Mouse (Mus musculus) brown adipose tissue, adult 24 weeks (tissue): ENCODE measurements around the gene Gm44790. TPM values are rescaled to one million over a fixed set of nuclear protein-coding genes. Genes with fewer than 3 reads are reported as not detected.

Source experiments
- H3K27ac ChIP-seq: fragments of 200-500 bp; replicated peaks from 2 replicates; pipeline ENCODE4 v1.5.1; 2012; ENCODE audit warnings: low read depth, mild to moderate bottlenecking, low read length
- H3K4me1 ChIP-seq: fragments of 200-500 bp; 2 replicates; pipeline ENCODE4 v1.6.1; 2012; ENCODE audit warnings: low read length, mixed read lengths; ENCODE audit not compliant: control insufficient read depth, insufficient read depth, insufficient read length
- H3K4me3 ChIP-seq: fragments of 200-500 bp; 2 replicates; pipeline ENCODE4 v1.5.1; 2012; ENCODE audit warnings: low read depth, mild to moderate bottlenecking, low read length, moderate library complexity; ENCODE audit not compliant: insufficient read depth
- polyA plus RNA-seq: library from polyadenylated mRNA; stranded (reverse); fragments of >200 nt; gene quantifications from 2 replicates; pipeline ENCODE4 v1.2.4, GENCODE M21; 2012; ENCODE audit not compliant: missing spikeins, insufficient read depth, insufficient read length

Gene Gm44790
- polyA plus RNA-seq, 1 experiment, result not detected

- no peaks in the 10 kb centered on the region; the same call in 1 of the 2 replicates for H3K4me1 ChIP-seq
- peak within 1 kb of the TSS; percentile 91 for H3K4me3 ChIP-seq
- peak within 1 kb of the TSS; percentile 100 for H3K27ac ChIP-seq
These were observed 12.0 kb downstream of the Gm44790 start, which contains the start of gene C87436 for GRCm38 (mm10) chr6:86438272-86439118. C87436 (plus strand) TSS chr6:86438374.

- H3K27ac ChIP-seq, result peak overlapping the region; percentile 72
- H3K4me1 ChIP-seq, result no peaks in the 10 kb centered on the region; the same call in 1 of the 2 replicates
- peak overlapping the region; percentile 91 for H3K4me3 ChIP-seq
These were observed 12.7 kb downstream of the Gm44790 start for GRCm38 (mm10) chr6:86439119-86439496.

DNA sequence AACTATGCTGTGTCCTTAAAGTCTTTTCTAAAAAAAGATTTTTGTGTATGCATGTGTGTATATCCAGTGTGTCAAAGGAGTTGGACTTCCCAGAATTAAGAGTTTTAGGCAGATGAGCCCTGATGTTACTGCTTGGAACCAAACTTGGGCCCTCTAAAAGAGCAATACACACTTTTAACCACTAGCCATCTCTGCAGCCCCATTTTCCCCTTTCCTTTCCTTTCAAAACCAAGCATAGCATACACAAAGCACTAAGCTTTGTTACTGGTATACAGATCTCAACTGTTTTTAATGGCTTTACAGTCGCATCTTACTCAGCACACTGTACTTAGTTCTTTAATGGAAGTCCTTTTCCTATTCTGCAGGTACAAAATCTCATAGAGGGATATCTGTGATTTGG, 13.1 kb downstream of the Gm44790 start:
- 0 out of 2 replicates have a peak overlapping the region, but pooled peaks have one; percentile 16 for H3K4me3 ChIP-seq
- H3K4me1 ChIP-seq, result no peaks in the 10 kb centered on the region; the same call in 1 of the 2 replicates
- H3K27ac ChIP-seq, result no peak overlapping the region

DNA sequence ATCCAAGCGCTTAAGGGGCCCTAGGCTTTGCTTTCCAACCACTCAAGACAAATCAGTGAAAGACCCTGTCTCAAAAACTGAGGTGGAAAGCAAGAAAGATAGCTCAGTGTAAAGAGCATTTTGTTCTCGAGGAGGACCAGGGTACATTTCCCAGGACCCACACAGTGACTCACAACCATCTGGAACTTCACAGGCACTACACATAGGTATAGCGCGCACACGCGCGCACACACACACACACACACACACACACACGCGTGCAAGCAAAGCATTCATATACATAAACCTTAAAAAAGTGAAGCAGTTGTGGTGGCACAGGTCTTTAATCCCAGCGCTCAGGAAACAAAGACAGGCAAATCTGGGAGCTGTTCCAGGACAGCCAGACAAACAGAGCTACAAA, 15.1 kb downstream of the Gm44790 start:
- Histone ChIP-seq H3K27ac (no peak overlapping the region), H3K4me1 (no peaks in the 10 kb centered on the region; the same call in 1 of the 2 replicates), H3K4me3 (no peak overlapping the region)

DNA sequence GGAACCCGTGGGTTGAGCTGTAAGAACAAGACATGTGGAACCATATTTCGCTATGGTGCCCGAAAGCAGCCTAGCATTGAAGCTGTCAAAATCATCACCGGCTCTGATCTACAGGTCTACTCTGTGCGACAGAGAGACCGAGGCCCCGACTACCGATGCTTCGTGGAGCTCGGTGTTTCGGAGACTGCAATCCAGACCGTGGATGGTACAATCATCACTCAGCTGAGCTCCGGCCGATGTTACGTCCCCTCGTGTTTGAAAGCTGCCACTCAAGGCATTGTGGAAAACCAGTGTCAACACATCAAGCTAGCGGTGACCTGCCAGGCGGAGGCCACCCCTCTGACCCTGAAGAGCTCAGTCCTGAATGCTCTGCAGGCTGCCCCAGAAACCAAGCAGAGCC, 19.1 kb downstream of the Gm44790 start:
- Histone ChIP-seq H3K4me1 (no peaks in the 10 kb centered on the region), H3K4me3 (no peak overlapping the region), H3K27ac (no peak overlapping the region)

DNA sequence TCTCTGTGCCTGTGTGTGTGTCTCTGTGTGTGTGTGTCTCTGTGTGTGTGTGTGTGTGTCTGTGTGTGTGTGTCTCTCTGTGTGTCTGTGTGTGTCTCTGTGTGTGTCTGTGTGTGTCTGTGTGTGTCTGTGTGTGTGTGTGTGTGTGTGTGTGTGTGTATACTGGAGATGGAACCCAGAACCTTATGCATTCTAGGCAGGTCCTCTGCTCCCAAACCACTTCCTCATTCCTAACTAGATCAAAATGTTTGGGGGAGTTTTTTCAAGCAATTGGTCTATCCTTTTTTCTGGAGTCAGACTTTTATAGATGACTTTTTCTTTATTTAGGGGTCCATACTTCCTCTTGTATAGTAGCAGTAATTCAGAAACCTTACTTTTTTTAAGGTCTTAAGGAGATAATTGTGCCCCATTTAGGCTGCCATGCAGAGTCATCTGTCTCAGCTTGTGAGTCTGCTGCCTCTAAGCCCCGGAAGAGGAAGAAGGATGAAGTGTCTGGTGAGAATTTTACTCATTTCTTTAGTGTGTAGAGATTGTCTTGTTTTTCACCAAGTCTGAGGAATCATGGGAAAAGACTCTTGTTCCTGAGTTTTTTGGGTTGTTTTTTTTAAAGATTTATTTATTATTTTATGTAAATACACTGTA, 20.6 kb downstream of the Gm44790 start:
- no peaks in the 10 kb centered on the region for H3K4me1 ChIP-seq
- H3K4me3 ChIP-seq, result no peak overlapping the region

DNA sequence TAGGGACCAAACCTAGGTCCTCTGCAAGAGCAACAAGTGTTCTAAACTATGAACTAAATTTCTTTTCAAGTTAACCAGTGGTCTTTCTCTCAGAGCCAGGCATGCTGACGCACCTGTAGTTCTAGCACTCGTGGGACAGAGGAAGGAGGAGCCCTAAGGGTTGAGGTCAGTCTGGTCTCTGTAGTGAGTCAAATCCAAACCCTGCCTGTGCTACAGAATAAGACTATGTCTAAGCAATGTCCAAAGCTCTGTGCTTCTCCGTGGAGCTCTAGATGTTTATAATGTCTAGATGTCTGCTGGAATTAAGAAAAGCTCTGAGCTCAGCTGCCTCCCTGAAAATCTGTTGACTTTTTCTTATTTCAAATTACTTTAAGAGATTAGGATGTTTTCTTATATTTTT, 30.3 kb downstream of the Gm44790 start:
- Histone ChIP-seq H3K27ac (no peak overlapping the region), H3K4me3 (no peak overlapping the region), H3K4me1 (no peaks in the 10 kb centered on the region)

More for the DNA sequence above, 20.6 kb downstream of the Gm44790 start:
- H3K27ac ChIP-seq, result no peak overlapping the region; the same call in 1 of the 2 replicates

DNA sequence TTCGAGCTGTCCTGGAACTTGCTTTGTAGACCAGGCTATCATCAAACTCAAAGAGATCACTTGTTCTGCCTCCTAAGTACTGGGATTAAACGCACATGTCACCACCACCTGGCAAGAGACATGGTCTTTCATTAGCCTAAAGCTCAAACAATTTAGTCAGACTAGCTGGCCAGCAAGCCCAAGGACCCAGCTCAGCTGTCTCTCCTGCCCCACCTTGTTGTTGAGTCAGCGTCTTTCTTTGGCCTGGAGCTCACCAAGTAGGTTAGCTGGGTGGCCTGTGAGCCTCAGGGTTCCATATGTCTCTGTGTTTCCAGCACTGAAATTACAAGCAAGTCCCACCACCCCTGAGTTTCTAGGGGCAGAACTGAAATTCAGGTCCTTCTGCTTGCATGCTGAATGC, 36.6 kb downstream of the Gm44790 start:
- Histone ChIP-seq H3K4me3 (no peak overlapping the region), H3K27ac (no peak overlapping the region), H3K4me1 (no peaks in the 10 kb centered on the region)

DNA sequence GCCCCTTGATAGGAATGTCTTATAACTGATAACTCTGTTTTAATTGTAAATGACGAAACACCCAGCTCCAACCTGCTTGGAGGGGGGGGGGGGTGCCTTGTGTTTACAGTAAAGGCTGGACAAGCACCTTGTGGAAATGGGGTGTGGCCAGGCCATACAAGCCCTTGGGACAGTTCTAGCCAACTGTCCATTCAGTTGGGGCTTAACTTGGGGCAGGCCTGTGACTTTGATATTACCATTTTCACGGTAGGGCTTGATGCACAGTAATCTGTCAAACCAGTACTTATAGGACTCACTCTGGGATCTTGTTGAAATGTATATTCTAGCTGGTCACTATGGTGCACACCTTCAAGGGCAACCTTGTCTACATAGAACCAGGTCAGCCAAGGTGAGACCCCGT, 44.9 kb downstream of the Gm44790 start:
- H3K4me3 ChIP-seq, result peak overlapping the region; percentile 68
- H3K27ac ChIP-seq, result peak overlapping the region; percentile 96
- peaks cover 21% of the 10 kb centered on the region for H3K4me1 ChIP-seq

- H3K27ac ChIP-seq, result peak overlapping the region; percentile 96
- peak overlapping the region; percentile 68 for H3K4me3 ChIP-seq
- H3K4me1 ChIP-seq, result peaks cover 25% of the 10 kb centered on the region
These were observed 45.3 kb downstream of the Gm44790 start for GRCm38 (mm10) chr6:86471760-86472099.

DNA sequence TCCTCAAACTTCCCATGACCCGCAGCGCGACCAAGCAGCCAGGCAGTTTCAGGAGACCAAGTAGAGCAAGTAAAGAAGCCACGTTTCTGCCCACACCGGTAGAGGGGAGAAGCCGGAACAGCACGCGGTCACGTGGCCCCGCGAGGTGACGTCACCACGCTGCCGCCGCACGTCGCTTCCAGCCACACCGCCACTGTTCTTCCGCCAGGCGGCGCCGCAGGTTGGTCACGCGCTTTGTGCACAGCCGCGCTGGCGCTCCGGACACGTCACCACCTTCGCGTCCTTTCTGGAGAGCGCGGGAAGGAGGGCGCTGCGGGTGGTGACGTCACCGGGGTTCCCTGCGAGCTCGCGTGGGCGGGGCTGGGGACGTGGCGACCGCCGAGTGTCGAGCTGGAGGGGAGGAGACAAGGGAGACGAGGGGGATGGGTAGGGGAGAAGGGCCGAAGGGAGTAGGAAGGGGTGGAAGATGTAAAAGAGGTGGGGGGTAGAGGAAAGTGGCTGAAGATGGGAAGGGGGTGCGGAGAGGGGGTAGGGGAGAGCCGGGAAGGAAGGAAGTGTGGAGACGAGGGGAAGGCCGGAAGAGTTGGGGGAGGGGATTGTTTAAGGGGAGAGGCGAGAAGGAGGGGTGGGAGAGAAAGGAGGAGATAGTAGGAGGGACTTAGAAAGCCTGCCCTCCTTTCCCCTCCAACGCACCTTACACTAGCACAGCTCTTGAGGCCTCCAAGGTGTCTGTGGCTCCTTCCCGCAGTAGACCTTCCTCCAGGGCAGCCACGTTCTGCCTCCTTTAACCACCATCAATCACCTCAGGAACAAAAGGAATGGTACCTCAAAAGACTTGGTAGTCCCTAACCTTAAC, 45.9 kb downstream of the Gm44790 start:
- peak overlapping the region; percentile 68 for H3K4me3 ChIP-seq
- H3K4me1 ChIP-seq, result peaks cover 30% of the 10 kb centered on the region
- peak overlapping the region; percentile 96 for H3K27ac ChIP-seq

DNA sequence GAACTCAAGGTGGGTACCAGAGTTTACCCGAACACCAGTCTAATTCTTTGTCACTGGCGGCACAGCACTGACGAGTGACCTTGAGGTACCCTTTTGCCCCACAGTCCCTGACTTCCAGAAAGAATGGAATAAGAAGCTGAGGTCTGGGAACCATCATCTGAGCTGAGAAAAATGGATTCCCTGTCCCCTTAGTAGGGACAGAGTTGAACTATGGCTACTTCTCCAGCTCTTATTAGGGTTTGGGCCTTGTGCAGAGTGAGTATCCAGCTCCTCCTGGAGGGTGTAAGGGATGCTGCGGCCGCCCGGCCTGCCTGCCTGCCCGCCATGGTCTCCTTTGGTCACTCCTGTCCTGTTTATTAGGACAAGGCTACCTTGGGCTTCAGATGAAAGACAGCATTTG, 46.6 kb downstream of the Gm44790 start:
- peaks cover 38% of the 10 kb centered on the region for H3K4me1 ChIP-seq

GRCm38 (mm10) chr6:86474072-86474471, 47.6 kb downstream of the Gm44790 start:
- H3K4me1 ChIP-seq, result peaks cover 46% of the 10 kb centered on the region
- peak overlapping the region; percentile 4; the same call in 1 of the 2 replicates for H3K27ac ChIP-seq

More for the DNA sequence above, 46.6 kb downstream of the Gm44790 start:
- Histone ChIP-seq H3K27ac (peak overlapping the region; percentile 94), H3K4me3 (peak overlapping the region; percentile 49)

GRCm38 (mm10) chr6:86474646-86475181, 48.3 kb downstream of the Gm44790 start:
- Histone ChIP-seq H3K27ac (peak overlapping the region; percentile 73; the same call in 1 of the 2 replicates), H3K4me1 (peaks cover 47% of the 10 kb centered on the region), H3K4me3 (no peak overlapping the region)

More at GRCm38 (mm10) chr6:86474072-86474471, 47.6 kb downstream of the Gm44790 start:
- H3K4me3 ChIP-seq, result no peak overlapping the region
